Mouse (Mus musculus) ES-Bruce4 (cell line): ENCODE results near the gene Carhsp1. TPM values are rescaled to one million over a fixed set of nuclear protein-coding genes. Genes with fewer than 3 reads are reported as not detected.
A peak's percentile ranks its signal among the peaks of the same experiment; 100 is the strongest.

Source experiments
- H3K27ac ChIP-seq: 2 replicates; pipeline ENCODE4 v1.5.1; 2012; ENCODE audit warnings: low read length, inconsistent platforms; ENCODE audit not compliant: insufficient read depth
- H3K27me3 ChIP-seq: 2 replicates; pipeline ENCODE4 v1.6.1; 2012; ENCODE audit warnings: mild to moderate bottlenecking, low read length, inconsistent platforms; ENCODE audit not compliant: control insufficient read depth, poor library complexity, insufficient read depth, severe bottlenecking
- H3K36me3 ChIP-seq: 2 replicates; pipeline ENCODE4 v1.6.1; 2012; ENCODE audit warnings: inconsistent platforms, mild to moderate bottlenecking, low read length, moderate library complexity; ENCODE audit not compliant: control insufficient read depth, poor library complexity, insufficient read depth, severe bottlenecking
- H3K4me1 ChIP-seq: one replicate; pipeline ENCODE4 v1.8.1; 2011; ENCODE audit warnings: low read length; ENCODE audit not compliant: control insufficient read depth, insufficient read depth
- H3K4me3 ChIP-seq: 2 replicates; pipeline ENCODE4 v1.5.1; 2011; ENCODE audit warnings: low read depth, mild to moderate bottlenecking, low read length
- H3K9ac ChIP-seq: 2 replicates; pipeline ENCODE4 v1.6.1; 2012; ENCODE audit warnings: low read depth, mild to moderate bottlenecking, inconsistent platforms; ENCODE audit not compliant: poor library complexity, severe bottlenecking
- H3K9me3 ChIP-seq: replicated peaks from 2 replicates; pipeline ENCODE4 v1.6.1; 2012; ENCODE audit warnings: mild to moderate bottlenecking, low read length, inconsistent platforms; ENCODE audit not compliant: control insufficient read depth, poor library complexity, insufficient read depth, severe bottlenecking
- CTCF ChIP-seq: IDR thresholded peaks from one replicate; pipeline ENCODE4 v1.8.1; 2011; ENCODE audit warnings: low read depth, low read length
- EP300 ChIP-seq: IDR thresholded peaks from 2 replicates; pipeline ENCODE4 v1.6.1; 2011; ENCODE audit warnings: low read depth, low read length; ENCODE audit not compliant: insufficient read depth
- POLR2A ChIP-seq: IDR thresholded peaks from one replicate; pipeline ENCODE4 v1.8.1; 2011; ENCODE audit warnings: low read length; ENCODE audit not compliant: insufficient read depth
- polyA plus RNA-seq: library from polyadenylated mRNA; stranded (reverse); fragments of >200 nt; gene quantifications from 2 replicates; pipeline ENCODE4 v1.2.4, GENCODE M21; 2011; ENCODE audit warnings: low read depth; ENCODE audit not compliant: missing spikeins, insufficient read depth, insufficient read length

The Carhsp1 gene
- polyA plus RNA-seq, 1 experiment = 65.8 TPM

DNA sequence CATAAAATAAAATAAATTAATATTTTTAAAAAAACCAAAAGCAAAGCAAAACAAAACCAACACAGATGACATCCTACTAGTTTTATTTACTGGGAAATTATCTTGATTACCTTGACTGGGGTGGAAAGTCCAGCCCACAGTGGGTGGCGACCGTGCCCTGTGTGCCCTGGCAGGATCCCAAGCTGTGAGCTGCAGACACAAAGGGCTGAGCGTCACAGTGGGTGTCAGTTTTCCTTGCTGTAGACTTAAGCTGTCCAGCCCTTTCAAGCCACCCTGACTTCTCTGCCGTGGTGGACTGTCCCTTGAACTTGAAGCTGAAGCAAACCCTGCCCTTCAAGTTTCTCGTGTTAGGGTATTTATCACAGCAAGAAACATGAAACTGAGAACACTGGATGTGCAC is 6.1 kb upstream of the Carhsp1 start:
- H3K4me1 ChIP-seq = no peaks in the 10 kb centered on the region
- no peaks in the 10 kb centered on the region for H3K27me3 ChIP-seq
- no peak overlapping the region for H3K4me3 ChIP-seq
- no peak overlapping the region for H3K9ac ChIP-seq
- no peaks in the 10 kb centered on the region; the same call in 1 of the 2 replicates for H3K9me3 ChIP-seq
- TF ChIP-seq POLR2A (no peak), EP300 (no peak), CTCF (no peak)
- H3K36me3 ChIP-seq = no peaks in the 10 kb centered on the region
- no peak overlapping the region for H3K27ac ChIP-seq

DNA sequence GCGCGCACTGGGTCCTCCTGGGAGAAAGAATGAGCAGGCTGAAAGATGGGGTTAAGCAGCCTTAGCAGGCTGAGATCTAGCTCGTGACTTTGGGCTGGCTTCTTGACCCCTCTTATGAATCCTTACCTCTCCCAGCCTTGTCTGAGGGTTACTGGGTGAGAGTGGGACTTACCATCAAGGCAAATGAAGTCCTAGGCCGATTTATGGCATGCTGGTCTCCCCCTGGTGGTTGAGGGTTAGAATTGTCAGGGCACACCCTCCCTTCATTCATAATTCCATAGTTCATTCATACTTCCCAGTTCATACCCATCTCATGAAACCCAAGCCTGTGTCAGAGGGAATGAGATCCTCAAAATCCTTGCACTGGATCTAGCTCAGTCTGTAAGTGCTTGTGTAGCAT is 4.8 kb upstream of the Carhsp1 start:
- Histone ChIP-seq H3K9me3 (no peaks in the 10 kb centered on the region), H3K4me1 (no peaks in the 10 kb centered on the region), H3K4me3 (no peak overlapping the region), H3K27ac (no peak overlapping the region), H3K36me3 (no peaks in the 10 kb centered on the region), H3K9ac (no peak overlapping the region), H3K27me3 (no peaks in the 10 kb centered on the region)
- no peak for TF ChIP-seq POLR2A
- TF ChIP-seq CTCF = peak; percentile 69

DNA sequence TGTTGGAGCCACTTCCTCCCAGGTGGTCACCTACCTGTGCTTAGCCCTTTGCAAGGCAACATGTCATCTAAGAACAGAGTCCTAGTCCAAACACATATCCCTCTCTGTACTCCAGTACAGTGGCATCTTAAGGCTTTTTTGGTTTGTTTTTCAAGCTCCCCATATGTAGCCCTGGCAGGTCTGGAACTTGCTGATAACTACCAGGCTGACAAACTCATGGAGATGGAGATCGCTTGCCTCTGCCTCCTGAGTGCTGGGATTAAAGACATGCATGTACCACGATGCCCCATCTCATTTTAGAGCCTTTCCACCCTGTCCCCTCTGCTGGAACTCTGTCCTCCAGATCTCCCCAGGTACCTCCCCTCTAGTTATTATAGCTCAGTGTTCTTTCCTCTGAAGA is 4.3 kb upstream of the Carhsp1 start:
- Histone ChIP-seq H3K4me3 (no peak overlapping the region), H3K9ac (no peak overlapping the region), H3K36me3 (no peaks in the 10 kb centered on the region), H3K27ac (no peak overlapping the region), H3K9me3 (no peaks in the 10 kb centered on the region), H3K27me3 (no peaks in the 10 kb centered on the region), H3K4me1 (no peaks in the 10 kb centered on the region)
- TF ChIP-seq POLR2A (no peak), CTCF (no peak), EP300 (no peak)

- TF ChIP-seq EP300 = no peak
- TF ChIP-seq POLR2A = no peak
- no peak for TF ChIP-seq CTCF
- Histone ChIP-seq H3K27me3 (no peaks in the 10 kb centered on the region), H3K27ac (no peak overlapping the region), H3K4me3 (no peak overlapping the region), H3K9ac (no peak overlapping the region), H3K9me3 (no peaks in the 10 kb centered on the region), H3K4me1 (no peaks in the 10 kb centered on the region), H3K36me3 (no peaks in the 10 kb centered on the region)
Measured at GRCm38 (mm10) chr16:8675559-8675958, 3.6 kb upstream of the Carhsp1 start.

DNA sequence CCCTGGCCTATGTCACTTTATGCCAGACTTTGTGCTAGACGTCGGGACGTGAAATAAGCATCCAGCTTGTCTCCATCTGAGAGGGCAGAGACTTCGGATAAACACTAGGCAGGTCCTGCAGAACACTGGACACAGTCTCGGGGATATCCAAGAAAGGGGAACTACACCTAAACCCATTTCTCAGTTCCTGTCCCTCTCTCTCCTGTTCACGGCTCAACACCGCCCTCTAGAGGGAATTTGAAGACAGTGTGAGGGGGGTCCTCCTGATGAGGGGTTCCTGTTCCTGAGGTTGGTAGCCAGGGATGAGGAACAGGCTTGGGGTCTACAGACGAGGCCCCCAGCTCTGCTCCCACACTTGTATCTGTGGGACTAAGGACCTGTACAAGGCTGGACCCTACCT is 2.2 kb upstream of the Carhsp1 start:
- Histone ChIP-seq H3K27ac (no peak overlapping the region), H3K9me3 (no peaks in the 10 kb centered on the region), H3K4me1 (peaks cover 7% of the 10 kb centered on the region), H3K4me3 (no peak overlapping the region), H3K27me3 (no peaks in the 10 kb centered on the region), H3K9ac (no peak overlapping the region), H3K36me3 (no peaks in the 10 kb centered on the region)
- TF ChIP-seq POLR2A (no peak), CTCF (peak; percentile 85)

GRCm38 (mm10) chr16:8673343-8673742 is 1.4 kb upstream of the Carhsp1 start:
- H3K9ac ChIP-seq = no peak overlapping the region
- TF ChIP-seq EP300 (no peak), CTCF (no peak), POLR2A (no peak)
- no peaks in the 10 kb centered on the region for H3K27me3 ChIP-seq
- H3K27ac ChIP-seq = no peak overlapping the region
- H3K4me1 ChIP-seq = peaks cover 8% of the 10 kb centered on the region
- no peaks in the 10 kb centered on the region for H3K36me3 ChIP-seq
- H3K9me3 ChIP-seq = no peaks in the 10 kb centered on the region
- no peak overlapping the region for H3K4me3 ChIP-seq
